Mouse (Mus musculus) kidney, embryonic 16.5 days (tissue): Measurements from ENCODE around the gene Shisal2a. TPM values are rescaled to one million over a fixed set of nuclear protein-coding genes. Genes with fewer than 3 reads are reported as not detected.

ENCODE experiments used
- ATAC-seq: fragments of 200-750 bp; cut with Nextera tagmentation; 2 replicates; pipeline ENCODE4 v1.8.0; 2017; ENCODE audit warnings: moderate TSS enrichment; ENCODE audit not compliant: low FRiP score, low TSS enrichment
- H3K27ac ChIP-seq: fragments of 300-500 bp; sonication (generic); 2 replicates; pipeline ENCODE4 v1.5.1; 2014; ENCODE audit warnings: low read length
- H3K27me3 ChIP-seq: fragments of 300-500 bp; sonication (generic); 2 replicates; pipeline ENCODE4 v1.6.1; 2014; ENCODE audit warnings: low read length, control low read depth, mixed read lengths; ENCODE audit not compliant: insufficient read depth
- H3K36me3 ChIP-seq: fragments of 300-500 bp; sonication (generic); 2 replicates; pipeline ENCODE4 v1.6.1; 2014; ENCODE audit warnings: low read length, control low read depth, mixed read lengths; ENCODE audit not compliant: insufficient read depth
- H3K4me1 ChIP-seq: fragments of 300-500 bp; sonication (generic); 2 replicates; pipeline ENCODE4 v1.6.1; 2014; ENCODE audit warnings: low read length, control low read depth, mixed read lengths; ENCODE audit not compliant: insufficient read depth
- H3K4me2 ChIP-seq: fragments of 300-500 bp; sonication (generic); replicated peaks from 2 replicates; pipeline ENCODE4 v1.6.1; 2014; ENCODE audit warnings: low read depth, low read length
- H3K4me3 ChIP-seq: fragments of 300-500 bp; sonication (generic); 2 replicates; pipeline ENCODE4 v1.5.1; 2014; ENCODE audit warnings: mild to moderate bottlenecking, low read length
- H3K9ac ChIP-seq: fragments of 300-500 bp; sonication (generic); replicated peaks from 2 replicates; pipeline ENCODE4 v1.6.1; 2014; ENCODE audit warnings: low read length
- H3K9me3 ChIP-seq: fragments of 300-500 bp; sonication (generic); 2 replicates; pipeline ENCODE4 v1.6.1; 2016; ENCODE audit warnings: low read length, control low read depth
- WGBS: fragments of 180-500 bp; shearing (Covaris S2); extraction: QIAGEN DNeasy Blood & Tissue Kit; methylation state at CpG from one replicate; pipeline ENCODE4 v1.1.7; 2014; 5-methylcytosine and 5-hydroxymethylcytosine counted together
- polyA plus RNA-seq: library from polyadenylated mRNA; unstranded; fragments of >200 nt; fragmentation: Nextera tagmentation; extraction: Ambion mirVana; gene quantifications from 2 replicates; pipeline ENCODE4 v1.2.1, GENCODE M21; 2015

Shisal2a gene
- polyA plus RNA-seq, 1 experiment from 2014 or later = 0.29 TPM

- ATAC-seq = peak; percentile 94
- H3K27me3 ChIP-seq = no peaks in the 10 kb centered on the region
- H3K4me1 ChIP-seq = peaks cover 11% of the 10 kb centered on the region
- peak within 1 kb of the TSS; percentile 97 for H3K27ac ChIP-seq
- peak within 1 kb of the TSS; percentile 86 for H3K9ac ChIP-seq
- peak within 1 kb of the TSS; percentile 69 for H3K4me2 ChIP-seq
- H3K4me3 ChIP-seq = peak within 1 kb of the TSS; percentile 71
- H3K9me3 ChIP-seq = no peaks in the 10 kb centered on the region
- H3K36me3 ChIP-seq = peaks cover 4% of the 10 kb centered on the region; the same call in 1 of the 2 replicates
- WGBS = 1% methylated on average over 45 of the region's 45 CpGs
These were observed 55.2 kb downstream of the Shisal2a start, which contains the start of gene Coa7 for GRCm38 (mm10) chr4:108327730-108328484. TSS of gene Coa7 (plus strand) at chr4:108328140.

- Histone ChIP-seq H3K36me3 (peaks cover under 1% of the 10 kb centered on the region; the same call in 1 of the 2 replicates), H3K27me3 (no peaks in the 10 kb centered on the region), H3K4me1 (peaks cover 11% of the 10 kb centered on the region), H3K4me2 (peak overlapping the region; percentile 69), H3K27ac (peak overlapping the region; percentile 97), H3K9ac (peak overlapping the region; percentile 86), H3K4me3 (peak overlapping the region; percentile 71), H3K9me3 (no peaks in the 10 kb centered on the region)
- peak; percentile 35; the same call in 1 of the 2 replicates for ATAC-seq
- WGBS = 34% methylated on average over 6 of the region's 6 CpGs
These were observed 56.0 kb downstream of the Shisal2a start for GRCm38 (mm10) chr4:108327071-108327579.

GRCm38 (mm10) chr4:108323588-108323987 is 59.6 kb downstream of the Shisal2a start:
- 72% methylated on average over 5 of the region's 5 CpGs for WGBS
- Histone ChIP-seq H3K4me1 (peaks cover 8% of the 10 kb centered on the region), H3K36me3 (no peaks in the 10 kb centered on the region), H3K4me2 (no peak overlapping the region), H3K27ac (no peak overlapping the region), H3K27me3 (no peaks in the 10 kb centered on the region), H3K4me3 (no peak overlapping the region), H3K9me3 (no peaks in the 10 kb centered on the region), H3K9ac (no peak overlapping the region)
- no peak for ATAC-seq

GRCm38 (mm10) chr4:108320627-108321380 is 62.3 kb downstream of the Shisal2a start:
- Histone ChIP-seq H3K27ac (no peak overlapping the region), H3K36me3 (no peaks in the 10 kb centered on the region), H3K4me2 (no peak overlapping the region), H3K4me3 (no peak overlapping the region), H3K9me3 (no peaks in the 10 kb centered on the region), H3K27me3 (no peaks in the 10 kb centered on the region), H3K4me1 (no peaks in the 10 kb centered on the region), H3K9ac (no peak overlapping the region)
- peak; percentile 49 for ATAC-seq
- WGBS = 56% methylated on average over 7 of the region's 7 CpGs

- no peak for ATAC-seq
- Histone ChIP-seq H3K4me3 (no peak overlapping the region), H3K9ac (no peak overlapping the region), H3K27ac (no peak overlapping the region), H3K36me3 (no peaks in the 10 kb centered on the region), H3K27me3 (no peaks in the 10 kb centered on the region), H3K4me1 (no peaks in the 10 kb centered on the region), H3K9me3 (no peaks in the 10 kb centered on the region), H3K4me2 (no peak overlapping the region)
- 70% methylated on average over 6 of the region's 6 CpGs for WGBS
These were observed 63.4 kb downstream of the Shisal2a start for GRCm38 (mm10) chr4:108319747-108320146.

- no peaks in the 10 kb centered on the region for H3K27me3 ChIP-seq
- H3K4me1 ChIP-seq = no peaks in the 10 kb centered on the region
- H3K4me2 ChIP-seq = no peak overlapping the region
- H3K9me3 ChIP-seq = no peaks in the 10 kb centered on the region
- H3K27ac ChIP-seq = no peak overlapping the region
- no peak overlapping the region for H3K4me3 ChIP-seq
- no peak for ATAC-seq
- no peaks in the 10 kb centered on the region for H3K36me3 ChIP-seq
- 64% methylated on average over 8 of the region's 8 CpGs for WGBS
- H3K9ac ChIP-seq = no peak overlapping the region
These were observed 64.2 kb downstream of the Shisal2a start for GRCm38 (mm10) chr4:108318649-108319615.

Other genes starting within 250 kb of the Shisal2a start
- 264 and 288 TPM in 2 replicates for gene Scp2, start 238.4 kb downstream of the Shisal2a start, polyA plus RNA-seq
- gene Echdc2, start 217.9 kb downstream of the Shisal2a start, polyA plus RNA-seq = 44.8 and 50.0 TPM in 2 replicates
- 0.26 and 0.39 TPM in 2 replicates for gene Zyg11a, start 165.3 kb downstream of the Shisal2a start, polyA plus RNA-seq
- gene Zyg11b, start 82.3 kb downstream of the Shisal2a start, polyA plus RNA-seq = 11.6 and 11.7 TPM in 2 replicates
- 52.9 and 54.1 TPM in 2 replicates for gene Coa7, start 55.2 kb downstream of the Shisal2a start, polyA plus RNA-seq
- 65.2 and 65.4 TPM in 2 replicates for gene Gpx7, start 23.6 kb upstream of the Shisal2a start, polyA plus RNA-seq
- gene Tut4, start 76.1 kb upstream of the Shisal2a start, polyA plus RNA-seq = 55.1 and 72.0 TPM in 2 replicates
- gene Prpf38a, start 196.0 kb upstream of the Shisal2a start, polyA plus RNA-seq = 91.6 and 93.9 TPM in 2 replicates
- 9.7 and 10.4 TPM in 2 replicates for gene Orc1, start 196.1 kb upstream of the Shisal2a start, polyA plus RNA-seq
- gene Cc2d1b, start 236.6 kb upstream of the Shisal2a start, polyA plus RNA-seq = 33.7 and 34.0 TPM in 2 replicates